Mouse (Mus musculus): ENCODE data around the gene Pik3r6. TPM values are rescaled to one million over a fixed set of nuclear protein-coding genes. Genes with fewer than 3 reads are reported as not detected.

Pik3r6 gene
- polyA plus RNA-seq, 1 experiment from 2014 or later = 7.3 TPM

DNA sequence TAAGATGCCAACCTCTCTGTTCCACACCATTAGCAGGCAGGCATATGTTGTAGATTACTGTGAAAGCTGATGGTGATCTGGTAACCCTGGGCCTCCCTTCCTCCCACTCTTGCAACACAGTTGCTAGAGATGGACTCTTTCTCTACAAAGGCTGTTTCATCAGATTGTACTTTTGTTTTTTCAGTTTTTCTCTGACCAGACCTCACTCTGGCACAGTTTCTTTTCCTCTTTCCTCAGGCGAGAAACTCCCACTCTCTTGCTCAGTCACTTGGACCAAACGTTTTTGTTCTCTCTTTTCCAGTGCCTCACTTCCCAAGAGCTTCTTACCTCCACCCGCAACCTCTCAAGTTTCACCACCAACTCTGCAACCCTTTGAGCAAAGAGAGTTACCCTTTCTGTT, 11.2 kb downstream of the Pik3r6 start:
- H3K27me3 ChIP-seq = no peaks in the 10 kb centered on the region
- no peak overlapping the region for H3K27ac ChIP-seq
- no peaks in the 10 kb centered on the region for H3K9me3 ChIP-seq
- no peak overlapping the region for H3K4me3 ChIP-seq
- H3K9ac ChIP-seq = no peak overlapping the region
- H3K36me3 ChIP-seq = no peaks in the 10 kb centered on the region
- H3K4me2 ChIP-seq = no peak overlapping the region
- 31% methylated on average over 3 of the region's 3 CpGs for WGBS
- no peak for ATAC-seq (ENCODE audit: borderline replicate concordance, extremely low read depth, low FRiP score, low TSS enrichment)
- H3K4me1 ChIP-seq = no peaks in the 10 kb centered on the region

DNA sequence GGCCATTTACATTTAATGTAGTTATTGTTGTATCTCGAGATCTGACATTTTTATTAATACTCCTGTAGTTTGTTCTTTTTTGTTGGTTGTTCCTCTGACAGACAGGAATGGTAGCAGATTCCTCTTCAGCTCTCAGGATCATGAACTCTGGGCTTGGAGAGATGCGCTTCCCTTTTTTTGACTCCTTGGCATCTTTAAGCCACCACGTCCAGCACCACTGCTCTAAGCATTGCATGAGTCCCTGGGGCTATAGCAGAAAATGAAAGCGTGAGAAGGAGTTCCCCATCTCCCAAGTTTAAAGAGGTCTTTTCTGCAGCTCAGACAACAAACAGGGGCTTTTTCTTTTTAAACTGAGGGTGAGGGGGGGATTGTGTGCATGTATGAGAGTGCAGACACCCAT, 16.5 kb downstream of the Pik3r6 start:
- Histone ChIP-seq H3K27ac (no peak overlapping the region), H3K9me3 (no peaks in the 10 kb centered on the region), H3K36me3 (no peaks in the 10 kb centered on the region), H3K4me2 (no peak overlapping the region), H3K9ac (no peak overlapping the region), H3K4me3 (no peak overlapping the region), H3K4me1 (no peaks in the 10 kb centered on the region), H3K27me3 (no peaks in the 10 kb centered on the region)
- 89% methylated on average over 4 of the region's 4 CpGs for WGBS
- ATAC-seq (ENCODE audit: borderline replicate concordance, extremely low read depth, low FRiP score, low TSS enrichment) = no peak

DNA sequence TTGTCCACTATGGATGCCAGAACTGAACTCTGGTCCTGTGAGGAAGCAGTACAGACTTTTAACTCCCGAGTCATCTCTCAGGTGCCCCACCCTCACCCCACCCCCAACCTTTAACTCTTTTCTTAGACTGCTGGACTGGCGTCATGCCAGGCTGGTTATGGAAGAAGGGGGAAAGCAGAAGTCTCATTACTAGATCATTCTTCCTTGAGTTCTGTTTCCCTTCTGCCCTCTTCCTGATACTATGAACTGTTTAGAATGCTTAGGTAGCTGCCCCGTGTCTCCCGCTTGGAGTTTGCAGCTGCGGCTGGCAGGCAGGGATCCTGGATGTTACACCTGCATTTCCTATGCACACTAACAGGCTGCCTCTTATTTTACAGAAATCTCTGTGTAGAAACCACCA, 17.0 kb downstream of the Pik3r6 start:
- Histone ChIP-seq H3K4me3 (no peak overlapping the region), H3K4me2 (no peak overlapping the region), H3K4me1 (no peaks in the 10 kb centered on the region), H3K9me3 (no peaks in the 10 kb centered on the region), H3K27me3 (no peaks in the 10 kb centered on the region), H3K9ac (no peak overlapping the region), H3K27ac (no peak overlapping the region), H3K36me3 (no peaks in the 10 kb centered on the region)
- no peak for ATAC-seq (ENCODE audit: borderline replicate concordance, extremely low read depth, low FRiP score, low TSS enrichment)
- WGBS = 79% methylated on average over 5 of the region's 5 CpGs

DNA sequence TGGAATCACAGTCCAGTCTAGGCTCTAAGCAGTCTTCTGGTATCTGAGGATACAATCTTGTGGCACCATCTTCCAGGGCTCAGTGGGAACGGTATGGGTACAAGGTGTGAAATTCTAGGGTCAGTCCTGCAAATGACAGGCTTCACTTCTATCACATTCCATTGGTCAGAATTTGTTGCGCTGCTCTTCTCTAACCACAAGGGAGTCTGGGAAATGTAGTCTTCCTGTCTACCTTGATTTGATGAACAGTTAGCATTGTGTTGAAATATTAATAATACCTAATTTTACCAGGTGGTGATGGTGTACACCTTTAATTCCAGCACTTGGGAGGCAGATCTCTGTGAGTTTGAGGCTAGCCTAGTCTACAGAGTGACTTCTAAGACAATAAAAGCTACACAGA, 17.6 kb downstream of the Pik3r6 start:
- Histone ChIP-seq H3K36me3 (no peaks in the 10 kb centered on the region), H3K9ac (no peak overlapping the region), H3K4me1 (no peaks in the 10 kb centered on the region), H3K27me3 (no peaks in the 10 kb centered on the region), H3K4me3 (no peak overlapping the region), H3K4me2 (no peak overlapping the region), H3K27ac (no peak overlapping the region), H3K9me3 (no peaks in the 10 kb centered on the region)
- 80% methylated on average over 2 of the region's 2 CpGs for WGBS
- no peak for ATAC-seq (ENCODE audit: borderline replicate concordance, extremely low read depth, low FRiP score, low TSS enrichment)

DNA sequence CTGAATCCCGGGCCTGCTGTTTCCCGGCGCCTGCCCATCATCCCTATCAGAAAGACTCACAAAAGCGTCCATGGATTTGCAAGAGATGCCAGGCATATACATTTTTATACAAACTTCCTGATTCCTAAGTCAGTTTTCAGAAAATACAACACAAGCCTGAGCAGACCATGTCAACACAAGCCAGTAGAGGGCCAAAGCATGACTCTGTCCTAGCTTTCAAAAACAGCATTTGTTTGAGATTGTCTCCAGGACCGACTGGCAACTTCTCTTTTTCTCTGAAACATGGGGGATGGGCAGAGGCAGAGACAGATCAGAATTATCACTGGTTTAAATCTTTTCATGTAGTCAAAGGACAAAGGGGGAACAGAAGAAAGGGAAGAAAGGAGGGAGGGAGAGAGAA, 18.5 kb downstream of the Pik3r6 start:
- no peak for ATAC-seq (ENCODE audit: borderline replicate concordance, extremely low read depth, low FRiP score, low TSS enrichment)
- Histone ChIP-seq H3K27ac (no peak overlapping the region), H3K27me3 (no peaks in the 10 kb centered on the region), H3K9me3 (no peaks in the 10 kb centered on the region), H3K4me1 (no peaks in the 10 kb centered on the region), H3K9ac (no peak overlapping the region), H3K4me3 (no peak overlapping the region), H3K36me3 (no peaks in the 10 kb centered on the region), H3K4me2 (no peak overlapping the region)
- 82% methylated on average over 5 of the region's 5 CpGs for WGBS

DNA sequence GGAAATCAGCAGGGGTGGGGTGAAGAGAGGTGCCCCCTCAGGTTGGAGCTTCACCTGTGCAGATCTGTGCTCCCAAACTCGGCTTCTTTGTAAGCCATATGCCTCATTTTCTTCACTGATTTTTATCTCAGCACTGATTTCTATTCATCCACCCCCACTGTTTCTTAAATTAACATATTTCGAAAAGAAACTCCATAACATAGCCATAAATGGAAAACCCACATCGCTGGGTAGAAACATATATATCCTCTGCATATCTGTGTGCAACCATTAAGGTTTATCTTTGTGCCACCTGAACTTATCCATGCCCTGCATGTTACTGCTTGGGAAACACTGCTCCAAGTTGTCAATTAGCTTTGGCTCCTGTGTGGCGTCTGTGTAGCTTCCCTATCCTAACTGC, 23.6 kb downstream of the Pik3r6 start:
- no peaks in the 10 kb centered on the region for H3K27me3 ChIP-seq

DNA sequence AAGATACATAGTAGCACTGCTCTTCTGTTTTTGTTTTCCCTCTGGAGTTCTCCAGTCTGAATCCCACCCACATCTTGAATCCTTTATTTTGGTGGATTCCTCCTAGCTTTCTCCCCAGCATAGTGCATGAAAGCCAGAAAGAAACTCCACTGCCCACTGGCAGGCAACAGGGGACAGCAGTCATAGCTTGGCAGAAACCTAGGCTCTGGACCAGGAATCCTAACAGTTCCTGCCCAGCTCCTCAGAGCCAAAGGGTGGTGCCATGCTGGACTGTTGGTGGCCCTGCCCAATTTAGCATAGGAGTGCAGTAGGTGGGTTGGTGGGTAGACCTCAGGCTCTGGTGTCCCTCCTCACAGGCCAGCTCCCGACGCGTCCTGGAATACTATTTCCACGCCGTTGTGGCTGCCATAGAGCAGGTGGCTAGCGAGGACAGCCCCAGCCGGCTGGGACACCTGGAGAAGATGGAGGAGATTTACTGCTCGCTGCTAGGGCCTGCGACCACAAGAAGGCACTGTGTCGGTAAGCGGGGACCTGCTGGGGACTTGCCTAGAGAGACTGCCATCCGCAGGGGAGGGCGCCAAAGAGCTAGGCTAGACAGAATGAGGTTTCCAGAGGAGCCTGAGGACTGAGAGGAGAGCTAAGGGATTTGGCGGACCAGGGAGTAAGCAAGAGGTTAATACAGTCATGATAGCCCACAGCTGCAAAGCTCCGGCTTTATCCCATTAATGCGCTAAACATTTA, 28.4 kb downstream of the Pik3r6 start:
- ATAC-seq (ENCODE audit: borderline replicate concordance, extremely low read depth, low FRiP score, low TSS enrichment) = peak; percentile 33; the same call in 1 of the 2 replicates
- Histone ChIP-seq H3K4me1 (peaks cover 16% of the 10 kb centered on the region; the same call in 1 of the 2 replicates), H3K4me2 (no peak overlapping the region), H3K9ac (no peak overlapping the region), H3K4me3 (no peak overlapping the region), H3K27me3 (no peaks in the 10 kb centered on the region), H3K36me3 (no peaks in the 10 kb centered on the region), H3K27ac (no peak overlapping the region), H3K9me3 (no peaks in the 10 kb centered on the region)
- 27% methylated on average over 16 of the region's 16 CpGs for WGBS

More for the DNA sequence above, 23.6 kb downstream of the Pik3r6 start:
- no peaks in the 10 kb centered on the region for H3K9me3 ChIP-seq
- no peak for ATAC-seq (ENCODE audit: borderline replicate concordance, extremely low read depth, low FRiP score, low TSS enrichment)
- H3K27ac ChIP-seq = no peak overlapping the region
- H3K4me2 ChIP-seq = no peak overlapping the region
- H3K9ac ChIP-seq = no peak overlapping the region
- WGBS = 64% methylated on average over 4 of the region's 4 CpGs
- H3K36me3 ChIP-seq = no peaks in the 10 kb centered on the region
- 0 out of 2 replicates have a peak, but pooled peaks cover 4% of the 10 kb centered on the region for H3K4me1 ChIP-seq
- no peak overlapping the region for H3K4me3 ChIP-seq

DNA sequence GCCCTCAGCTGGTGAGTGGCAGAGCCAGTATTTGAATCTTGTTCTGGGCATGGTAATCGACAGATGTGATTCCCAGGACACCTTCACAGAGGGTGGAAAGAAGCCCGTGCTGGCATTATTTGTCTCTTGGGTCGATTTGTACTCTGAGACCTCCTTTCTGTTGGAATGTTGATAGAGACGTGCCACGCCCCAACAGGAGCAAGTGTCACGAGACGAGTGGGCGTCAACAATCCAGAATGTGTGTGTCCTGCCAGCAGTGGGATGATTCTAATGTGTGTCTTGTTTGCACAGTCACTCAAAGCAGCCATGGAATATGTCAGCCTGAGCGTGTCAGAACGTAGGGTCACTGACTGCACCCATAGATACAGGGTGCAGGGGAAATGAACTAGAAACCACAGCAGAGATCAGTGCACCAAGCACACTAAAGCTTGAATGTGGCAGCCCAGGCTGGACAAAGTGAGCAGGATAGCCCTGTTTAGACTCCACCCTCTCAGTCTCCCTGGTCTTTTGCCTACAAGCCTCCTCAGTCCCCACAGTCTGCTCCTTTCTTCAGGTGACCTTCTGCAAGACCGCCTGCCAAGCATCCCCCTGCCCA, 29.2 kb downstream of the Pik3r6 start:
- no peak for ATAC-seq (ENCODE audit: borderline replicate concordance, extremely low read depth, low FRiP score, low TSS enrichment)
- Histone ChIP-seq H3K27me3 (no peaks in the 10 kb centered on the region), H3K4me3 (no peak overlapping the region), H3K9ac (no peak overlapping the region), H3K4me1 (peaks cover 16% of the 10 kb centered on the region; the same call in 1 of the 2 replicates), H3K27ac (no peak overlapping the region), H3K4me2 (no peak overlapping the region), H3K9me3 (no peaks in the 10 kb centered on the region), H3K36me3 (no peaks in the 10 kb centered on the region)
- 47% methylated on average over 11 of the region's 11 CpGs for WGBS

DNA sequence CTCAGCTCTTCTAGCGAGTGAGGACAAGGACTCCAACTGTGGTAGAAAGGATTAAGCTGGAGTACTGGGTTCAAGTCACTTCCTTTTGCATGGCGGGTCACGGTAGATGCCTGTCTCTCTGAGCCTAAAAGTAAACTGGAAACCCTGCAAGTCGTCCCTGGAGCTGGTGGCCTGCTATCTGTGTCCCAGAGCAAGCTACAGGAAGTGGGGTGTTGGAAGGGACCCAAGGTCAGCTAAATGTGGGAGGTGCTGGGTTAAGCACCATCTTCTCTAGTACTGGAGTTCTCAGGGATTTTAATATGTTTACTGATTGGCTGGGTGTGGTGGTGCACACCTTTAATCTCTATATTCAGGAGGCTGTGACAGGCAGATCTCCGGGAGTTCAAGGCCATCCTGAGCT, 30.0 kb downstream of the Pik3r6 start:
- no peaks in the 10 kb centered on the region for H3K9me3 ChIP-seq
- ATAC-seq (ENCODE audit: borderline replicate concordance, extremely low read depth, low FRiP score, low TSS enrichment) = no peak
- no peak overlapping the region for H3K9ac ChIP-seq
- H3K4me1 ChIP-seq = peaks cover 16% of the 10 kb centered on the region; the same call in 1 of the 2 replicates
- no peak overlapping the region for H3K27ac ChIP-seq
- WGBS = 63% methylated on average over 5 of the region's 5 CpGs
- H3K4me2 ChIP-seq = no peak overlapping the region
- no peaks in the 10 kb centered on the region for H3K27me3 ChIP-seq
- H3K4me3 ChIP-seq = no peak overlapping the region
- H3K36me3 ChIP-seq = no peaks in the 10 kb centered on the region

DNA sequence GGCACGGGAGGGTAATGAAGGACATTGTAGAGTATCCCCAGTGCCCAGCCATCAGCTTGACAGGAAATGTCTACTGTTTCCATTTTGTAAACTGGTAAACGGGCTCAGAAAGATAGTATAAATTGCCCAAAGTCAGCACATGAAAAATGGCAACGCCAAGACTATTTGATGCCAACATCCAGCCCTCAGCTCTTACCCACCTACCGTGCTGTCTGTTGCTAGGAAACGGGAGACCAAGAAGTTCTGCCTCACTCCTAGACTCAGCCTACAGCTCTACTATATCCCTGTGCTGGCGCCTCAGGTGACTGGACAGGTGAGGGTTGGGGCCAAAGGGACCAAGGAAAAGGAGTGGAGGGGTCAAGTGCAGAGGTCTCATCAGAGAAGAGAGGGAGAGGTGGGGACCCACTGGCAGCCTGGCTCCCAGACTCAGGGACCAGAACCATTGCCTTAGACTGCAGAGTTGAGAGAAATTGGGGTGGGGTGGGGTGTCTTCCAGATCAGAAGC, 31.2 kb downstream of the Pik3r6 start:
- Histone ChIP-seq H3K9me3 (no peaks in the 10 kb centered on the region), H3K27me3 (no peaks in the 10 kb centered on the region), H3K4me2 (no peak overlapping the region), H3K4me1 (peaks cover 16% of the 10 kb centered on the region; the same call in 1 of the 2 replicates), H3K4me3 (no peak overlapping the region), H3K27ac (no peak overlapping the region), H3K36me3 (no peaks in the 10 kb centered on the region), H3K9ac (no peak overlapping the region)
- ATAC-seq (ENCODE audit: borderline replicate concordance, extremely low read depth, low FRiP score, low TSS enrichment) = no peak
- WGBS = 68% methylated on average over 6 of the region's 6 CpGs

DNA sequence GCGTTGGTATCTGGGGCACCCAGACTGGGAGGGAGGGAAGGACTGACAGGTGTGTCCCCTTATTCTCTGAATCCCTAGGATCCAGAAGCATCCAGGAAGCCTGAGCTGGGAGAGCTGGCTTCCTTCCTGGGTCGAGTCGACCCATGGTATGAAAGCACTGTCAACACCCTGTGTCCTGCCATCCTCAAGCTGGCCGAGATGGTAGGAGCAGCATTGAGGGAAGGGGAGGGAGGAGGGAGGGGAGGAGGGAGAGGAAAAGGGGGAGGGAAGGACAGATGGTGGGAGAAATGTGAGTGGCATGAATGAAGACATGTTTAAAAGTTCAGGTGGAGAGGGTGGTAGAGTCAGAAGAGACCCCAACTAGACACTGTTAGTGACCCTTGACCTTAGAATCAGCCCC, 33.2 kb downstream of the Pik3r6 start:
- H3K36me3 ChIP-seq = no peaks in the 10 kb centered on the region
- ATAC-seq (ENCODE audit: borderline replicate concordance, extremely low read depth, low FRiP score, low TSS enrichment) = no peak
- H3K4me2 ChIP-seq = no peak overlapping the region
- no peak overlapping the region for H3K27ac ChIP-seq
- H3K4me3 ChIP-seq = no peak overlapping the region
- H3K4me1 ChIP-seq = peaks cover 16% of the 10 kb centered on the region; the same call in 1 of the 2 replicates
- H3K27me3 ChIP-seq = no peaks in the 10 kb centered on the region
- H3K9me3 ChIP-seq = no peaks in the 10 kb centered on the region
- WGBS = 51% methylated on average over 4 of the region's 4 CpGs
- H3K9ac ChIP-seq = no peak overlapping the region

DNA sequence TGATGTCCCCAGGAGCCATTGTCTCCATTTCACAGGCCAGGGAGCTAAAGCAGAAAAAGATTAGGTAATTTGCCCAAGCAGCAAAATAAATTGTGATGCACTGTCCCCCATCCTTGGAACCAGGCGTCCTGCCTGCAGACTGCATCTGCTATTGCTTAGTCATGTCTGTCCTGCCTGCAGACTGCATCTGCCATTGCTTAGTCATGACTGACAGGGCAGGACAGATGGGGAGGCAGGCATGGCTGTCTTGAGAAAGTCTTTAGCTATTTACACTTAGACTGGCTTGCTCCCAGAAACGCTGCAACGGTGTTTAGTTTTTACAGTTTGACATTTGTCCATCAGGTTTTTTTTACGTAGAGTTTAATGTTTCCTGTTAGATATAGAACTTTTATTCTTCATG, 33.6 kb downstream of the Pik3r6 start:
- Histone ChIP-seq H3K9me3 (no peaks in the 10 kb centered on the region), H3K4me3 (no peak overlapping the region), H3K27me3 (no peaks in the 10 kb centered on the region), H3K4me2 (no peak overlapping the region), H3K4me1 (peaks cover 12% of the 10 kb centered on the region; the same call in 1 of the 2 replicates), H3K9ac (no peak overlapping the region), H3K36me3 (no peaks in the 10 kb centered on the region), H3K27ac (no peak overlapping the region)
- WGBS = 25% methylated on average over 4 of the region's 4 CpGs
- ATAC-seq (ENCODE audit: borderline replicate concordance, extremely low read depth, low FRiP score, low TSS enrichment) = no peak
